Mouse (Mus musculus) neural tube, embryonic 11.5 days (tissue): ENCODE measurements at regions not wholly inside any gene's neighbourhood (a gene's known extent, or its start where the extent isn't known, plus 50 kb on each side); places are given as distances from the start of the nearest gene placed in this dataset.

ENCODE experiments used
- ATAC-seq: fragments of 200-750 bp; cut with Nextera tagmentation; 2 replicates; pipeline ENCODE4 v1.8.0; 2017; ENCODE audit warnings: moderate number of reproducible peaks, mild to moderate bottlenecking, moderate TSS enrichment, moderate library complexity; ENCODE audit not compliant: insufficient read depth, low FRiP score, low TSS enrichment
- DNase-seq: peaks from one replicate; pipeline ENCODE4 v3.0.0-alpha.2; 2015; ENCODE audit warnings: low spot score
- H3K27ac ChIP-seq: fragments of 300-500 bp; sonication (generic); 2 replicates; pipeline ENCODE4 v1.5.1; 2014; ENCODE audit warnings: low read depth, mild to moderate bottlenecking, low read length
- H3K27me3 ChIP-seq: fragments of 300-500 bp; sonication (generic); 2 replicates; pipeline ENCODE4 v1.6.1; 2014; ENCODE audit warnings: mild to moderate bottlenecking, low read length, mixed read lengths; ENCODE audit not compliant: control insufficient read depth, insufficient read depth
- H3K36me3 ChIP-seq: fragments of 300-500 bp; sonication (generic); 2 replicates; pipeline ENCODE4 v1.6.1; 2014; ENCODE audit warnings: mild to moderate bottlenecking, low read length, moderate library complexity, mixed read lengths; ENCODE audit not compliant: control insufficient read depth, insufficient read depth
- H3K4me1 ChIP-seq: fragments of 300-500 bp; sonication (generic); 2 replicates; pipeline ENCODE4 v1.6.1; 2014; ENCODE audit warnings: low read length, mixed read lengths; ENCODE audit not compliant: control insufficient read depth, insufficient read depth
- H3K4me2 ChIP-seq: fragments of 300-500 bp; sonication (generic); 2 replicates; pipeline ENCODE4 v1.6.1; 2014; ENCODE audit warnings: low read depth, mild to moderate bottlenecking, moderate library complexity
- H3K4me3 ChIP-seq: fragments of 300-500 bp; sonication (generic); 2 replicates; pipeline ENCODE4 v1.5.1; 2014; ENCODE audit warnings: low read depth, low read length
- H3K9ac ChIP-seq: fragments of 300-500 bp; sonication (generic); 2 replicates; pipeline ENCODE4 v1.6.1; 2014; ENCODE audit warnings: mild to moderate bottlenecking, low read length
- H3K9me3 ChIP-seq: fragments of 300-500 bp; sonication (generic); 2 replicates; pipeline ENCODE4 v1.6.1; 2016; ENCODE audit warnings: low read length; ENCODE audit not compliant: control insufficient read depth
- WGBS: fragments of 180-500 bp; shearing (Covaris S2); extraction: QIAGEN DNeasy Blood & Tissue Kit; methylation state at CpG from one replicate; pipeline ENCODE4 v1.1.7; 2014; 5-methylcytosine and 5-hydroxymethylcytosine counted together

DNA sequence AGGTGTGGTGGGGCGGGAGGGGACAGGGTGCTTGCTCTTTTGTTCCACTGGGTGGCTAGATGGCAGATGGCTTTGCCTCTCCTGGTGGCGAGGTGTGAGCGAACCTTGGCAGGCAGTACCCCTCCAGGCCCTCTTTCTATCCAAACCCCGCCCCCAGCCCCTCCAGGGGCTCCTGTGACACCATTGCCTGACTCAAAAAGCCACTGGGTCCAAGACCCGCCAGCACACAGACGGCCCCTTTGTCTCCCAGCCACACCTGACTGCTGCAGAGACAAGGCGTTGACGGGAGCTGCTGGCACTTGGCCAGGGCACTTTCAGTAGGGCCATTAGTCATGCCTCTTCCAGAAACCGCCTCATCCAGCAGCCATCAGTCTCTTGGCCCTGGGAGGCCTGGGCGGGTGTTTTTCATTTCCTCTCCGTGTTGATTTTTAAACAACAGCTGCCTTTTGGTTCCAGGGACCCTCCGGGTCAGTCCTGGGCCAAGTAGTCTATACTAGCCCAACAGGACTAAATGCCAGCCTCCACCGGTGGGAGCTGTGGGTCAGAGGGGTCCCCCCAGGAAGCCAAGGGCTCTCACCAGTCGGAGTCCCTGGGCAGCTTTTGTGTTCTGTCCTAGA is 58.4 kb upstream of the Medag start:
- no peak overlapping the region for H3K4me3 ChIP-seq
- no peaks in the 10 kb centered on the region for H3K27me3 ChIP-seq
- no peaks in the 10 kb centered on the region for H3K9me3 ChIP-seq
- H3K36me3 ChIP-seq = no peaks in the 10 kb centered on the region
- WGBS = 20% methylated on average over 14 of the region's 14 CpGs
- peak; percentile 81 for ATAC-seq
- DNase-seq = peak; percentile 83
- peaks cover 9% of the 10 kb centered on the region for H3K4me1 ChIP-seq
- no peak overlapping the region; the same call in 1 of the 2 replicates for H3K4me2 ChIP-seq
- H3K9ac ChIP-seq = 0 out of 2 replicates have a peak overlapping the region, but pooled peaks have one; percentile 18
- H3K27ac ChIP-seq = peak overlapping the region; percentile 65

DNA sequence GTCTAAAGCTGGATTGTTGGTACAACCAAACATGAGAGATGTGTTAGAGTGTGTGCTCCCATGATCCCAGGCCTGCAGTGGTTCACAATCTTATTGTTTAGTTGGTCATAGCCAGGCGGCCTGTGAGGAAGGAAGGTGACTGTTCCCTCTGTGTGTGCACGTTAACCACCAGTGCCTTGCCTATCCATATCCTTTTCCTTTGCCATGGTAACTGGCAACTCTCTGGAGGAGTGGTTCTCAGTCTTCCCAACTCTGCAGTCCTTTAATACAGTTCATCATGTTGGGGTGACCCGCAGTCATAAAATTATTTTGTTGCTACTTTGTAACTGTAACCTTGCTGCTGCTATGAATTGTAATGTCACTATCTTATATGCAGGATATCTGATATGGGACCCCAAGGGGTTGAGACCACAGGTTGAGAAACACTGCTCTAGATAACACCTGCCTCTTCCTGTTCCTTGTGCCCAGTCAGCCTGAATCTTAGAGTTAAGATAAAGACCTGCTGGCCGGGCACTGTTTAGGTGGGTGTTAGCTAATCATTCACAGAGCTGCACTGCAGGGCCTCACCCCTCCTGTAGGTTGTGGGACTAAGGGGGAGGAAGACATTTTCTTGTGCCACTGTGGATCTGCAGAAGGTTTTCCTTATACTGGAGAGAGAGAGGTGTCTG is 57.0 kb upstream of the Medag start:
- Histone ChIP-seq H3K4me2 (no peak overlapping the region), H3K9ac (no peak overlapping the region), H3K27ac (no peak overlapping the region), H3K36me3 (no peaks in the 10 kb centered on the region), H3K9me3 (no peaks in the 10 kb centered on the region), H3K4me3 (no peak overlapping the region), H3K27me3 (no peaks in the 10 kb centered on the region), H3K4me1 (peaks cover 9% of the 10 kb centered on the region)
- ATAC-seq = no peak
- 83% methylated on average over 4 of the region's 4 CpGs for WGBS
- DNase-seq = no peak

DNA sequence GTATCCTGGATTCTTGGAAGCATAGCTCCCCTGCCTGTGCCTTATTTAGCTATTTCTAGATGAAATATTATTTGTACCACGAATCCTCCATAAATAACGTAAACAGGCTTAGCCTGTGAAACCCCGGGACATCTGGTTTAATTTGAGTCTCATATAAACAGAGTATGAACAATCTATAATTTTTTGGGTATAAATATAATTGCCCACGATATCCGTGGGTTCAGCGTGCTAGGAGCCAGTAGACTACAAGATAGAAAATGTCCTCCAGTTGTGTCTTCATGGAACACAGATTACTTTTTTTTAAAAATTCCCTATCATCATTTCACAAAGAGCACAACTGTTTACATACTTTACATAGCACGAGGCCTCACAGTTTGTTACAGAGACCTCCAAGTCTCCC is 56.4 kb upstream of the Medag start:
- no peak overlapping the region for H3K9ac ChIP-seq
- H3K27ac ChIP-seq = no peak overlapping the region
- no peaks in the 10 kb centered on the region for H3K9me3 ChIP-seq
- WGBS = 87% methylated on average over 7 of the region's 7 CpGs
- H3K4me2 ChIP-seq = no peak overlapping the region
- ATAC-seq = no peak
- H3K27me3 ChIP-seq = no peaks in the 10 kb centered on the region
- peaks cover 9% of the 10 kb centered on the region for H3K4me1 ChIP-seq
- no peak for DNase-seq
- H3K4me3 ChIP-seq = no peak overlapping the region
- H3K36me3 ChIP-seq = no peaks in the 10 kb centered on the region

DNA sequence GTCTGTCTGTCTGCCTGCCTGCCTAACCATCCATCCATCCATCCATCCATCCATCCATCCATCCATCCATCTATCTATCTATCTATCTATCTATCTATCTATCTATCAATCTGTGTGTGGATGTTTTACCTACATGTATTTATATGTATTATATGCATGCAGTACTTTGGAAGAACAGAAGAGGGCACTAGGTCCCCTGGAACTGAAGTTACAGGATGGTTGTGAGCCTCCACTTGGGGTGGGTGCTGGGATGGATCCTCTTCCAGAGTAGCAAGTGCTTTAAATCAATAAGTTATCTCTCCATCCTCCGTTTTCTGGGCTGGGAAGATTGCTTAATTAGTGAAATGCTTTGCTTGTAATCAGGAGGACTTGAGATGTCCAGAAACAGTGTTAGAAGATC is 54.6 kb upstream of the Medag start:
- DNase-seq (no peak), ATAC-seq (no peak)
- Histone ChIP-seq H3K4me2 (no peak overlapping the region), H3K4me1 (peaks cover 9% of the 10 kb centered on the region), H3K27me3 (no peaks in the 10 kb centered on the region), H3K36me3 (no peaks in the 10 kb centered on the region), H3K27ac (no peak overlapping the region), H3K4me3 (no peak overlapping the region), H3K9ac (no peak overlapping the region), H3K9me3 (no peaks in the 10 kb centered on the region)
- 94% methylated on average over 1 of the region's 1 CpGs for WGBS
